Mouse (Mus musculus) urinary bladder, postnatal 4 days (tissue): ENCODE measurements around the gene Glt28d2.

ENCODE experiments used
- DNase-seq, 2 experiments: peaks; one replicate each; pipeline ENCODE4 v3.0.0; 2021 to 2022; ENCODE audit warnings: low spot score in 2 of 2

Glt28d2 gene

GRCm38 (mm10) chr3:85827283-85827682, 60.0 kb downstream of the Glt28d2 start:
- no peak for DNase-seq

GRCm38 (mm10) chr3:85820839-85821548, 66.3 kb downstream of the Glt28d2 start:
- no peak for DNase-seq
